Mouse (Mus musculus): ENCODE measurements at regions not wholly inside any gene's neighbourhood (a gene's known extent, or its start where the extent isn't known, plus 50 kb on each side); places are given as distances from the start of the nearest gene placed in this dataset.
"Not testable (repeated sequence)": the region's sequence is repeated elsewhere in the genome, so short reads cannot be mapped to it uniquely, and the experiment has no call there.

DNA sequence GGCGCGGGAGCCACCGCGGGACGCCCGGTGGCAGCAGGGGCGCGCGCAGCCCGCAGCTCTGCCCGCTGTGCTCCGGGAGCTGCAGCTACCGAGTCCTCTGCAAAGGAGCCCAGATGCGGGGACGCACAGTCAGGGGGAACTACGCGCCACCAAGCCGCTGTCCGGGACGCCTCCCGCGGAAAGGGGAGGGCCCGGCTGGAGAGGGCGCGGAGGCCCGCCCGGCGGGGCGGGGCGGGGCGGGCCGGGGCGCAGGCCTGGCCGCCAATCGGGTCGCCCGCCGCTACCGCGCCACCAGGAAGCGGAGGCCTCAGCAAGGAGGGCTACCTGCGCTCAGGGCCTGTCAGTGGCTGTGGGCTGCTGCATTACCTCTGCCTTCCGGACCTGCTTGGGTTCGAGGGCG, 1156.9 kb downstream of the Gm10330 start:
- not testable (repeated sequence) for H3K27me3 ChIP-seq (ENCODE audit: control insufficient read depth, insufficient read depth, low read length); H3K4me3 ChIP-seq (ENCODE audit: low read depth, low read length); H3K36me3 ChIP-seq (ENCODE audit: control insufficient read depth, insufficient read depth, low read length); H3K4me1 ChIP-seq (ENCODE audit: control insufficient read depth, insufficient read depth, low read length); H3K9ac ChIP-seq (replicated peaks; ENCODE audit: low read depth, low read length); H3K27ac ChIP-seq (ENCODE audit: low read depth, low read length); H3K4me2 ChIP-seq (ENCODE audit: low read depth, low read length); H3K9me3 ChIP-seq (ENCODE audit: control insufficient read depth, low read length)
- WGBS: no CpG with 5 or more reads among the region's 45 CpGs
- ATAC-seq (ENCODE audit: low read depth): peak; percentile 49; the same call in 1 of the 2 replicates

All from neural tube, embryonic 14.5 days (tissue).